Mouse (Mus musculus): ENCODE measurements at regions not wholly inside any gene's neighbourhood (a gene's known extent, or its start where the extent isn't known, plus 50 kb on each side); places are given as distances from the start of the nearest gene placed in this dataset.

- DNase-seq (ENCODE audit: low read depth, low spot score), result no peak
These were observed 73.7 kb upstream of the Msx1 start for GRCm38 (mm10) chr5:37898041-37898615.

DNA sequence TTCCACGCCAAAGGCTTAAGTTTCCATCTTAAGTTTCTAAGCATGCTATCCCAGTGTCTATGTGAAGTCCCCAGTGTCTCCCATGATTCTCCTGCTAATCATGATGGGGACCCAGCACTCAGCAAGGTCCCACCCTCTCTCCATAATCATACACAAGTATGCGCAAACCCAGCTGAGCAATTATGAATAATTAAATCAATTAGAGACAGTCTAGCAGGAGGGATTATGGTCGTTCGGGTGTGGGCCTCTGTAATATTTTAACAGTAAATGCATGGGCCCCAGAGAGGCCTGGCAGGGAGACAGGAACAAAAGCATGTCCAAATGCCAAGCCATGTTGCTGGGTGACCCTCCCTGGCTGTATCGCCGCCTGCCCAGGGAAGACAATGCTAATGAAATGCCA is 73.1 kb upstream of the Msx1 start:
- DNase-seq (ENCODE audit: low read depth, low spot score), result no peak

DNA sequence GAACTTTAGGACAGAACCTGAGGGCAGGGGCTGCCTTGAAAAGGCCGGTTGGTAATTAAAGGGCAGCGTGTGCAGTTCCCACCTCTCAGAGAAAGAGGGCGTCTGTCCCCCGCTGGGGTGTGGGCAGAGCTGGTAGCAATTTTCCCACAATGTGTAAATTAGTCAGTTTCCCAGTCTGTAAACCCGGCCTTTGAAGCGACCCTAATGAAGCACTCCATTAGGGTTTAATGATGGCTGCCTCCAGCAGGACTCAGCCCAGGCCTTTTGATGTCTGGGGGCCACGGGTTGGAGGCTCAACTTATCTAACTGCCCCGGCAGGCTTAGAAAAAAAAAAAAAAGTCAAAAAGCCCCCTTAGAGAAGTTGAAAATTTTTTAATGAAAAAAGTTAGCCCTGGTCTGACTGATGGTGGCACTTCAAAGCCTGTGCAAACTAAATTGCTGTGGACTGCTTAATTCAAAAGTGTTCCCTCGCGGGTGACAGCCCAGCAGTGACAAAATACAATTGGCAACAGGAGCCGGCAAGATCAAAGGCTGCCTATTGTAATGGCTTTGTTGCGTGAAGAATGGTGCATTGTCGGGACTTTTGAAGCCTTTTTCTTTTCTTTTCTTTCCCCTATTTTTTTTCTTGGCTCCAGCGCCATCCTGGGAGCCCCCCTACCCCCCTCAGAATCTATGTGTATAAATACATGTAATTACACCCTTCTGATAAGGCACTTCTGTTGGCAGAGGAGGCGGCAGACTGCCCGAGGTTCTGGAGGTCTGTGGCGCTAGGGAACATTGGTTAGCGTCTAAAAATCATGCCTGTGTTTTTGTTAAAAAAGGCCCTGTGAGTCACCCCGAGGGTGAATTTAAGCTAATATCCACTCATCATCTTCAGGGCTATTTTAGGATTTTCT is 71.3 kb upstream of the Msx1 start:
- no peak for DNase-seq (ENCODE audit: low read depth, low spot score)

GRCm38 (mm10) chr5:37893639-37894550 is 69.5 kb upstream of the Msx1 start:
- DNase-seq (ENCODE audit: low read depth, low spot score), result no peak

DNA sequence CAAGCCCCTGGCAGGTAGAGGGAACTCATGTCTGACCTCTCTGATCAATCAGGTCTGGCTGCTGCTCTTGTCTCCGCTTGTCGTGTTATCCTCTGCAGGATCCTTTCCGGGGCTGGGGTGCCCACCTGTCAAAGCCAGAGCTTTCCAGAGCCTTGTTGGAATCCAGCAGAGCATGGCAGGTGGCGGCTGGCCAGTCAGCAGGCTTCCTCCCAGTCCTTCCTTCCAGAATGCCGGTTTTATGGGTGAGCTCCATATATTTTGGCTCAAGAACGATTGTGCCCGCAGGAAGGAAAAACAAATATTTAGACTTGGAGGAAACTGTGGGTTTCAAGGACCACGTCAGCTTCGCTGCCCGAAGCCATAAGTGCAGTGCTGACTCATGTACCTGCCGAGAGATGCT is 66.3 kb upstream of the Msx1 start:
- DNase-seq (ENCODE audit: low read depth, low spot score), result no peak

- DNase-seq (ENCODE audit: low read depth, low spot score), result no peak
These were observed 55.4 kb upstream of the Msx1 start for GRCm38 (mm10) chr5:37879668-37880380.

DNA sequence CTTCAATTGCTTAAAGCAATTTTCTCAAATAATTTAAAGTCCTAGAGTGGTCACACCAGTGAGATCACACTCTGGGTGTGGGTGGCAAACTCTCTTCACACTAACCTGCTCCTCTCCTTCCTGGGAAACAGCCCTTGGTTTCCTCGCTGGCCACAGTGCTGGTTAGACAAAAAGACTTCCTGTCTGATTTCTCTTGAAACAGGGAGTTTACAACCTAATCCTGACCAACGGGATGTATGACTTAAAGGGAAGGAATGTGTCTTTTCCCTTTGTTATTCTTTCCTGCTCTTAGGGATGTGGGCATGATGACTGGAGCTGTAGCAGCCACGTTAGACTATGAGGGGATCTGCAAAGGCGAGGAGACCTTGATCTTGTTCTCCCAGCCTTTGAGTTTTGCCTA is 51.9 kb upstream of the Msx1 start:
- DNase-seq (ENCODE audit: low read depth, low spot score), result no peak

DNA sequence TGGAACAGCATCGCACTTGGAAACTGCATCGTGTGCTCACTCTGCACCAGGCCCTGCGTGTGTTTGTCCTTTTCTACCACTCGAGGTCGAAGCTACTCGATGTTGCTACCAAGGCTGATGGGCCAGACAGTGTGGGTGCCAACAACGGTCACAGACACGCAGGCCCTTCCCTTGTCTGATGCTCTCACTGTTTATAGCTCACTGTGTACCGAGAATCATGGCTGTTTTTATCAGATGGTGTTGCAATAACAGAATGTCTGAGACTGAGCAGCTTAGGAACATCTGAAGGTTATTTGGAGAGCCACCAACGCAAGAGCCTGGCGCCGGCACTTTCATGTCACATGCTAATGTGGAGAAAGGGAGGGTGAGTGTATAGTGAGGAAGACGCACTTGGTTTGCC is 51.1 kb upstream of the Msx1 start:
- DNase-seq (ENCODE audit: low read depth, low spot score), result no peak

DNA sequence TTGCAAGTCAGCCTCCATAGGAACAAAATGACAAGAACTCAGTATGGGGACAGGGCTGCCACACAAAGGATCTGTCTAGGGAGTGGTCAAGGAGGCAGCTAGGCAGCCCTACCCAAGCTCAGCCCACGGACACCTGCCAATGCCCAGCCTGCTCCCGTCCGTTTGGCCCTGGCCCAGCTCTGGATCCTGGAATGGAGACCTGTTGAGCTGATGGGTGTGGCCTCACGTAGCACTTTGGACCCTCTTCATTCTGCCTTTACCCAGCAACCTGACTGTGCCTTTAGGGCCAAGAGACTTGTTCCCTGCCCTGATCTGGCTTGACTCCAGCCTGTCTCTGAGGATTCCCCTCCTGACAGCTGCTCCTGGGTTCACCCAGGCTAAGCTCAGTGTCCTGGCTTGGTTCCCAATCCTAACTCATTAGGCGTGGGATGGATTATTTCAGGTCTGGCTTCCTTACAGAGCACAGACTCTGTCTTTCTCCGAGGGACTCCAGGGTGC is 50.5 kb upstream of the Msx1 start:
- DNase-seq (ENCODE audit: low read depth, low spot score), result no peak
